Mouse (Mus musculus) liver, embryonic 14.5 days (tissue): ENCODE data around the gene Srxn1. TPM values are rescaled to one million over a fixed set of nuclear protein-coding genes. Genes with fewer than 3 reads are reported as not detected.
A peak's percentile ranks its signal among the peaks of the same experiment; 100 is the strongest.

Source experiments
- ATAC-seq: fragments of 200-750 bp; cut with Nextera tagmentation; 2 replicates; pipeline ENCODE4 v1.8.0; 2017; ENCODE audit warnings: moderate number of reproducible peaks, mild to moderate bottlenecking, moderate library complexity; ENCODE audit not compliant: insufficient read depth
- DNase-seq, 3 experiments: peaks; one replicate each; pipeline ENCODE4 v3.0.0-alpha.2; 2012 to 2013; ENCODE audit warnings: low read depth in 3 of 3, low spot score in 3 of 3
- H3K27ac ChIP-seq: fragments of 300-500 bp; sonication (generic); 2 replicates; pipeline ENCODE4 v1.5.1; 2014; ENCODE audit warnings: moderate library complexity, mild to moderate bottlenecking, control low read depth, inconsistent platforms
- H3K27me3 ChIP-seq: fragments of 300-500 bp; sonication (generic); 2 replicates; pipeline ENCODE4 v1.6.1; 2014; ENCODE audit warnings: mild to moderate bottlenecking, low read length, moderate library complexity; ENCODE audit not compliant: control insufficient read depth, insufficient read depth
- H3K36me3 ChIP-seq: fragments of 300-500 bp; sonication (generic); replicated peaks from 2 replicates; pipeline ENCODE4 v1.6.1; 2014; ENCODE audit warnings: low read depth; ENCODE audit not compliant: control insufficient read depth, insufficient read depth
- H3K4me1 ChIP-seq, 2 experiments: fragments of 200-500 bp in 1 of 2; fragments of 300-500 bp in 1 of 2; sonication (generic) in 1 of 2; replicated peaks; 2 replicates each; pipeline ENCODE4 v1.6.1; 2012 to 2014; ENCODE audit warnings: antibody characterized with exemption in 1 of 2, inconsistent platforms in 1 of 2, low read length in 1 of 2; ENCODE audit not compliant: control insufficient read depth in 2 of 2, insufficient read depth in 2 of 2
- H3K4me2 ChIP-seq: fragments of 300-500 bp; sonication (generic); 2 replicates; pipeline ENCODE4 v1.6.1; 2014; ENCODE audit warnings: low read depth, mild to moderate bottlenecking, control low read depth, moderate library complexity
- H3K4me3 ChIP-seq, 2 experiments: fragments of 200-500 bp in 1 of 2; fragments of 300-500 bp in 1 of 2; sonication (generic) in 1 of 2; 2 replicates each; pipeline ENCODE4 v1.5.1; 2012 to 2014; ENCODE audit warnings: low read depth in 2 of 2, low read length in 2 of 2, mild to moderate bottlenecking in 2 of 2, control low read depth in 1 of 2, inconsistent platforms in 1 of 2, moderate library complexity in 1 of 2; ENCODE audit not compliant: insufficient read depth in 1 of 2
- H3K9ac ChIP-seq: fragments of 300-500 bp; sonication (generic); replicated peaks from 2 replicates; pipeline ENCODE4 v1.6.1; 2014; ENCODE audit warnings: mild to moderate bottlenecking, control low read depth, moderate library complexity
- H3K9me3 ChIP-seq: fragments of 300-500 bp; sonication (generic); 2 replicates; pipeline ENCODE4 v1.6.1; 2016; ENCODE audit warnings: low read length, mixed read lengths; ENCODE audit not compliant: control insufficient read depth
- CTCF ChIP-seq: IDR thresholded peaks from 2 replicates; pipeline ENCODE4 v1.5.1; 2016; ENCODE audit warnings: antibody characterized with exemption, low read depth, control low read depth
- EP300 ChIP-seq: IDR thresholded peaks from 2 replicates; pipeline ENCODE4 v1.6.1; 2016; ENCODE audit warnings: antibody characterized with exemption, low read depth
- WGBS: fragments of 180-500 bp; shearing (Covaris S2); extraction: QIAGEN DNeasy Blood & Tissue Kit; methylation state at CpG from one replicate; pipeline ENCODE4 v1.1.7; 2014; ENCODE audit not compliant: insufficient replicate concordance; 5-methylcytosine and 5-hydroxymethylcytosine counted together
- polyA plus RNA-seq, 2 experiments: library from polyadenylated mRNA; depleted of rRNA in 1 of 2; stranded (reverse) in 1 of 2; unstranded in 1 of 2; fragments of >200 nt; fragmentation: Nextera tagmentation in 1 of 2; extraction: Ambion mirVana in 1 of 2; gene quantifications; 2 replicates each; pipeline versions ENCODE4 v1.2.1 to v1.2.3; 2012 to 2014

Srxn1 gene
- polyA plus RNA-seq, 2 experiments: 10.6 to 13.3 TPM

DNA sequence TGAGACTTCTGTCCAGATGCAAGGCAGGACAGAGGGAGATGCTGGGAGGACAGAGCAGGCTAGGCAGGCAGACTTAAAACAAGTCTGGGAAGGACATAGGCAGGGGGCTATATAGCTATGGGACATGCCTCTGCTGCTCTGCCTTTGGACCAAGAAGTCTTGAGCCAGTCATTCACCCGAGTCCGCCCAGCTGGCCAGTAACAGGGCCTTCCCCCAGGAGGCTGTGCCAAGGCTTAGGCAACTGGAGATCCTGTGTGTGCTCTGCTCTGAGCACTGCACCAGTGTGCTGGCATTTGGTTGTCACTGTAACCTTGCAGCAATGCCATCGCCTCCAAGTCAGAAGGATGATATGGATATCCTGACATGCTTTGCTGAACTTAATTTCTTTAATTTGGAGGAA lies 28.0 kb upstream of the Srxn1 start:
- H3K36me3 ChIP-seq: no peaks in the 10 kb centered on the region
- H3K9me3 ChIP-seq: no peaks in the 10 kb centered on the region
- peaks cover 29% of the 10 kb centered on the region for H3K27me3 ChIP-seq
- no peaks in the 10 kb centered on the region for H3K4me1 ChIP-seq
- H3K4me3 ChIP-seq: no peak overlapping the region
- H3K9ac ChIP-seq: no peak overlapping the region
- H3K4me2 ChIP-seq: no peak overlapping the region
- TF ChIP-seq EP300: no peak
- WGBS: 56% methylated on average over 3 of the region's 3 CpGs
- DNase-seq (no peak), ATAC-seq (no peak)
- no peak overlapping the region for H3K27ac ChIP-seq

DNA sequence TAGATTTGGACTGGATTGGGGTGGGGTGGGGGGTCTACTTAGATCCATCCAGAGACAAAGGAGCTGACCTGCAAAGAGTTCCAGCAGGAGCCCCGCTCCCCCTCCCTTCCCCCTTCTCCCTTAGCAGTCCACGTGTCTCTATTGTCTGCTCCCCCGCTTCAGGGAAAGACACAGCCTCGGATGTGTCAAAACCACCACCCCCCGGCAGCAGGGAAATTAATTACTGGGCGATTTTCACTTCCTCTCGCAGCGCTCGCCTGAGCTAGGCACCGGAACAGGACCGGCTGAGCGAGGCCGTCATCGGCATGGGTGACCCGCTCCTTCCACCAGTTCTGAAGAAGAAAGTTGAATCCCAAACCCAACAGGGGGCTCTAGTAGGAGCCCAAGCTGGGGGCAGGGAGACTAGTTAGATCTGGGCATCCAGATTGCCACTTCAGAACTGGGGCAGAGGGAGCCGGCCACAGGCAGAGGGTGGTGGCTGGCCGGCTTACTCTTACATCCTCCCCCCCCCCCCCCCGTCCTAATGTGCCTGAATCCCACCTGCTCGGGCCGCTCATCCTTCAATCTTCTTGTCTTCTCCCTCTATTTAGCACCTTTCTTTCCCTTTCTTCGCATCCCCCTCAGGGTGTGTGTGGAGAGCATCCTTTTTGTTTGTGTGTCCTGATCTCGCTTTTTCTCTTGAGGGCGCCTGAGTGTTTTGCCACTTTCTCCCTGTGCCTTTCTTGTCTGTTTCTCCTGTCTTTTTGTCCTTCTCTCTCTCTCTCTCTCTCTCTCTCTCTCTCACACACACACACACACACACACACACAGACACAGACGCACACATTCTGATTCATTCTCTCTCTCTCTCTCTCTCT lies 24.4 kb upstream of the Srxn1 start, which contains the start of gene Scrt2:
Gene Scrt2, plus strand, starts transcription at position 845 of the 857 bp plus-strand sequence.
- Histone ChIP-seq H3K27me3 (peaks cover 50% of the 10 kb centered on the region), H3K4me3 (no peak within 1 kb of the TSS)
- WGBS: 3% methylated on average over 22 of the region's 24 CpGs

DNA sequence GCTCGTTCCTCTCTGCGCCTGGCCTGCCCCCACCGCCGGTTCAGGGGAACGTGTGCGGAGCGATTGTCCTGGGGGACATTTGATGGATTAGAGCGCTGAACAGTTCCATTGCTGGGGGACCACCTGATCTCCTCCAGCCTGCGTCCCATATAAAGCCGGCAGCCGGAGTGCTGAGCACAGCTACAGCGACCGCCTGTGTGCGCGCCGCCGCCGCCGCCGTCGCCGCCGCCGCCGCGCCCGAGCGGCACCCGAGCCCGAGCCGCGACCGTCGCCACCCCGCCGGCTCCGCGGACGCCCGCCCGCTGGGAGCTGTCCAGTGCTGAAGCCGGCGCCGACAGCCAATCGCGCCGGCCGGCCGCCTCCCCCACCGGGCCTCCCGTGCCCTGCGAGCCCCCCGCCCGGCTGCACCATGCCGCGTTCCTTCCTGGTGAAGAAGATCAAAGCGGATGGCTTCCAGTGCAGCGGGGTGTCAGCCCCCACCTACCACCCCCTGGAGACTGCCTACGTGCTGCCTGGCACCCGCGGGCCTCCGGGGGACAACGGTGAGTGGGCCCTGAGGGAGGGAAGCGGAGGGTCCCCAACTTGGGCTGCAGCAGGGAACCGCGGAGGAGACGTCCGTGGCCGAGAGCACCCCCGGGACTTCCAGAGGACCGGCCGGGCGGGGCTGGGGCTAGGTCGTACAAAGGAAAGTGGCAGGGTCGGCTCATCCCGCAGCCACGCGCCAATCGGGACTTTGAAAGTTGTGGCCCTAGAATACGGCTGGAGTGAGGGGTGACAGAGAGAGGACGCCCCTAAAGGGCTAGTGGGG lies 23.5 kb upstream of the Srxn1 start:
- H3K4me1 ChIP-seq: no peaks in the 10 kb centered on the region
- H3K27ac ChIP-seq: no peak overlapping the region
- DNase-seq (peak in 2 of 3 experiments; percentile 17 to 24), ATAC-seq (peak; percentile 63)
- no peak overlapping the region for H3K9ac ChIP-seq
- no peaks in the 10 kb centered on the region for H3K9me3 ChIP-seq
- TF ChIP-seq EP300 (no peak), CTCF (no peak)
- no peak overlapping the region for H3K4me3 ChIP-seq
- H3K27me3 ChIP-seq: peaks cover 50% of the 10 kb centered on the region
- peak overlapping the region; percentile 24; the same call in 1 of the 2 replicates for H3K4me2 ChIP-seq
- H3K36me3 ChIP-seq: no peaks in the 10 kb centered on the region
- 1% methylated on average over 66 of the region's 81 CpGs for WGBS

More for the DNA sequence above, 24.4 kb upstream of the Srxn1 start, which contains the start of gene Scrt2:
- TF ChIP-seq CTCF (no peak), EP300 (no peak)
- ATAC-seq (no peak), DNase-seq (no peak)
- Histone ChIP-seq H3K27ac (no peak within 1 kb of the TSS), H3K36me3 (no peaks in the 10 kb centered on the region), H3K4me2 (peak within 1 kb of the TSS; percentile 24; the same call in 1 of the 2 replicates), H3K4me1 (no peaks in the 10 kb centered on the region), H3K9me3 (no peaks in the 10 kb centered on the region), H3K9ac (no peak within 1 kb of the TSS)

DNA sequence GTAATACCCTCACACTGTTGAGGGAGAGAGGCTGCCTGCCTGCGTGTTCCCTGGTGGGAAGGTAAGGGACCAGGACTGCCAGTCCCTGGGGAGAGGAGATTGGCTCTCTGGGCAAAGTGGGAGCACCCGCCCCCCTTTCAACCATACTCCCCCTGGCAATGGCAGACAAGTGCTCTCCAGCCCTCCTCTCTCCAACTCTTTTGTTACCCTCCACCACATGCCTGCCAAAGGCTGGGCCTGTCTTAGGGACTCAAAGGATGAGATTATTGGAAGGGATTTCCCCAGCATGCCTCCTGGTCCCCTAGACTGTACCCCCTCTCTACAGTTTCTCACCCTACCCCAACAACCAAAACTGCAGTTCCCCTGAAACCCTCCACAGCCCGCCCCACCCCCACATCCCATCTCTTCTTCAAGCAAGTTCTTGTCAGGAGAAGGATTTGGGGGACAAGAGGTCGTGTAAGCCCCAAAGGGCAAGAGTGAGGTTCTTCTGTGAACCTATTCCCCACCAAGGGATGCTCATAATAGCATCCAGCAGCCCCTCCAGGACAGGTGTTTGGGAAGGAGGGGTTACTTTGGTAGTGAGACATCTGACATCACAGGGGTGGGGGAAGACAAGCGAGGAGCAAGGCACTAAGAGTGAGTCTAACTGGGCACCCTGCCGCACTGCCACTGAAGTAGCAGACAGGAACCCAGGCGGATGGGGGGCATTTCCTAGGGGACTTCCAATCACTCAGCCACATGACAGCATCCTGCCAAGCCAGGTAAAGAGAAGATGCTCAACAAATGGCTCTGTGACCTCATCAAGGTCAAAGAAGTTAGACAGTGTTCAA lies 22.6 kb upstream of the Srxn1 start:
- Histone ChIP-seq H3K4me3 (no peak overlapping the region), H3K4me2 (no peak overlapping the region), H3K9me3 (no peaks in the 10 kb centered on the region), H3K4me1 (no peaks in the 10 kb centered on the region), H3K27ac (no peak overlapping the region), H3K27me3 (peaks cover 50% of the 10 kb centered on the region), H3K9ac (no peak overlapping the region), H3K36me3 (no peaks in the 10 kb centered on the region)
- DNase-seq: no peak
- no peak for TF ChIP-seq CTCF
- TF ChIP-seq EP300: no peak
- ATAC-seq: 0 out of 2 replicates have a peak, but pooled peaks have one; percentile 11
- 18% methylated on average over 7 of the region's 7 CpGs for WGBS
